Mouse (Mus musculus) gastrocnemius, postnatal 25 days (tissue): Measurements from ENCODE around the gene Cog1. TPM values are rescaled to one million over a fixed set of nuclear protein-coding genes. Genes with fewer than 3 reads are reported as not detected.
A peak's percentile ranks its signal among the peaks of the same experiment; 100 is the strongest.

Experiments
- DNase-seq: peaks from one replicate; pipeline ENCODE4 v3.0.0; 2022
- total RNA-seq, 2 experiments: library from RNA; stranded (reverse); gene quantifications; 1 replicate in 1 of 2; 2 replicates in 1 of 2; pipeline ENCODE4 v1.2.3; 2021

The Cog1 gene
- total RNA-seq, 2 experiments from 2014 or later: 18.6 to 20.2 TPM

DNA sequence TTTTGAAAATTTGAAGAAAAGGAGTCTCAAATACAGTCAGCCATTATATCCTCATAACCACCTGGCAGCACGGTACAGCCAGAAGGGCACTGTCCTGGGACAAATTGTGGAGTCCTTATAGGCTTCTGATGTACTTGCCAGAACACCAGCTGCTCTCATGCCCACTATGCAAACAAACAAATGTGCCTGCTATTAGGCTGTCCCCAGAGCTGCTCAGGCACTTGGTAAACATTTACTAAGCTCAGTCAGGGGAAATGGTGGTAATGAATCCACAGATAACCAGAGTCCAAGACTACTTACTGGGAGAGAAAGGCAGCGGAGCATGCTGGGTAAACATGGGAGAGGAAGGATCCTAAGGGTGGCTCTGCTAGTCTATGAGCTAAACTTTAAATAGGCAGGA, 18.2 kb downstream of the Cog1 start:
- DNase-seq: no peak

DNA sequence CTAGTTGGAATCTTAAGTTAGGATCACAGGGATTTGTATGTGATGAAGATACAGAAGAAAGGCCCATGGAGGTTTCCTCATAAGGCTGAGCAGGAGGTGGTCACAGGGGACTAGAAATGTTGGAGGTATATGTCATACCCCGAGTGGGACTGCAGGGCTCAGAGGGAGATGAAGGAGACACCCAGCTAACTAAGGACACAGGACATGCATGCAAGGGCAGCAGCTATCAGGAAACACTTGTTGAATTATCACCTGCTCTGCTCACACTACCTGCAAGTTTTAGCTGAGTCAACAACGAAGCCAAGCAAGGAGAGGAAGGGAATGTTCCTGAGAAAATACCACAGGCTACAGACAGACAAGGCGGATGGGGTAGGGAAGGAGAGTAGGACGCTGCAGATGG, 18.7 kb downstream of the Cog1 start:
- DNase-seq: no peak

DNA sequence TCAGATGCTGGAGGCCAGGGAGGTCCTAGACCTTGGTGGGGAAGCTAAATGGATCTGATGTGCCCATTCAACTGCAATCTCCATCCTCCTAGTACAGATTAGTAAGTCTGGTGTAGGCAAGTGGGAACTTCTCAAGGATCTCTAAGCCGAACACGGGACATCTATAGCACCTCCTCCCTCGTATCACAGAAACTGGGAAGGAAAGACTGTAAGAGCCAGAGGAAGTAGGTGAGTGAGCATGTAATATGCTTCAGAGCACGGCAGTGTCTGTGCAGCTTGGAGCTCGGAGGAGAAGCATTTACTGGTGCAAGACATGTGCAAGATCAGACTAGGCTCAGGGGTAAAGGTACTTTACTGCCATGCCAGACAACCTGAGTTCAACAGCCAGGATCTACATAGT, 19.9 kb downstream of the Cog1 start:
- no peak for DNase-seq

DNA sequence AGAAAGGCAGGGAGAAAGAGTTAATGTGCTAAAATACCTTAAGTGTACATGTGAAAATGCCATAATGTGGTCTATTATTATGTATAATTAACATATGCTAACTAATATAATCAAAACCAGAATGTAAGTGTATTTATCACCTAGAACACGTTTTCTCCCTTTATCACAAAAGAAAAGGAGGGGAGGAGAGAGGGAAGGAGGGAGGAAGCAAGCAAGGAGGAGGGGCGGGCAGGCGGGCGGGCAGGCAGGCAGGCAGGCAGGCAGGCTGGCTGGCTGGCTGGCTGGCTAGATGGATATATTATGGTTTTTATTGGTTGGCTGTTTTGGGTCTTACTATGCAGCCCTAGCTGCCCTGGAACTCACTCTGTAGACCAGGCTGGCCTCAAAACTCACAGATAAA, 20.7 kb downstream of the Cog1 start:
- DNase-seq: no peak

DNA sequence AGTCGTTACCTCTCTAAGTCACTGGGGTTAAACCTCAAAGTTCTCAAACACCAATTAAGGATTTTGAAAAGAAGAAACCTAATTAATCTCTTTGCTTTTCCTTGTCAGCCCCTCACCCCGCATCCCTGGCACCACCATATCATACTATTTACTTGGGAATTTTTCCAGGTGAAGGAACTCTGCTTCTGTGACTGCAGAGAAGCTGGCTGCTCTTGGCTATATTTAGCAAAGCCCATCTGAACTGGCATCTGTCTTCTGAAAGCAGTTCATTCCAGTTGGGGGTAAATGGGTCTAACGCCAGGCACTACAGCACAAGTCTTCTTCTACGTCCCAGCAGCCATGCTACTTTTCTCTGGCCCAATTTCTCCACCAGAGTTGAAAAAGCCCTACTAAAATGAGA, 24.6 kb downstream of the Cog1 start:
- DNase-seq: no peak

DNA sequence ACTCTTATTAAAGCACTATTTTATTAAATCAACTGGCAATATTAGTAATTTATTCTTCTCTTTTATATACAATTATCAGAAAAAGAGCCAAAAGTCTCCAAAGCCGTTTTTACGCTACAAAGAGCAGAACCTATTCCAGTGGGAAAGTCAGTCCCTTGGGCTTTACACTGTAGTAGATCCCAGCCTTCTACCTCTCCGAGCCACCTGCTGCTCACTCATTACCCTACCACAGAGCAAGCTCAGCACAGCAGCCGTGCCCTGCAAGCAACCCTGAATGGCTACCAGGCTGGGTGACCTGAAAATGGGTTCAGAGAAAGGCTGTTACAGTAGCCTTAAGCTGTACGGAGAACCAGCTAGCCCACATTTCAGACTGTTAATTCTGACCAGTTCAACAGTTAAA, 25.6 kb downstream of the Cog1 start:
- no peak for DNase-seq

DNA sequence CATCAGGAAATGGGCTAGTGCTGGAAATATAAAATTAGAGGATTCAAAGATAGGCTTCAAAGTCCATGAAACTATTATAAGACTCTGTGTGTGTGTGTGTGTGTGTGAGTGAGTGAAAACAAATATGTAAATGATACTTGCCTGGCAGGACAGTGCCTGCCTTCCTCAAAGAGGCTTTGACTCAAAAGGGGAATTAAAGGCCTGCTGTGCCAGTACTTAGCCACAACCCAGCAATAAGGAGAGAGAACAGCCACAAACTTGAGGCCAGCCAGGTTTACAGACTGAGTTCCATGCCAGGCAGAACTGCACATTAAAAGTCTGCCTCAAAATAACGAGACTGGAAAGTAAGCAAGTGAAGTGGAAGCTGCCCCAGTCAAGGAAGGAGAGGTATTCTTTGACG, 27.9 kb downstream of the Cog1 start:
- DNase-seq: no peak

DNA sequence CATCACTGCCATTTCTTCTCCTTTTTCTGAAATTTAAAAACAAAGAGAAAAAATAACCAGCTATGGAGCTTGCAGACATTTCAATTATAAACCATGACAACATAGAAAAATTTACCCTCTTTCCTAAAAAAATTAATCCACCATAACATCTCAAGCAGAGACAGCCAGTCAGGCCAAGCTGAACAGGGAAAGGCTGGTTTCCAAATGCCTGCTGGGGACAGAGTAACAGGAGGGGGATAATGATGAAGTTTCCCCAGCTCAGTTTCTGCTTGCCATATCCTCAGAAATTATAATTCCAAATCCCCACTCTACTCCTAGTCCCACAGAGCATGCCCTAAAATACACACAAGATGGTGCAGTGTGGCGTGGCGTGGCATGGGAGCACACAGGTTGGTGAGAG, 28.4 kb downstream of the Cog1 start:
- DNase-seq: no peak

DNA sequence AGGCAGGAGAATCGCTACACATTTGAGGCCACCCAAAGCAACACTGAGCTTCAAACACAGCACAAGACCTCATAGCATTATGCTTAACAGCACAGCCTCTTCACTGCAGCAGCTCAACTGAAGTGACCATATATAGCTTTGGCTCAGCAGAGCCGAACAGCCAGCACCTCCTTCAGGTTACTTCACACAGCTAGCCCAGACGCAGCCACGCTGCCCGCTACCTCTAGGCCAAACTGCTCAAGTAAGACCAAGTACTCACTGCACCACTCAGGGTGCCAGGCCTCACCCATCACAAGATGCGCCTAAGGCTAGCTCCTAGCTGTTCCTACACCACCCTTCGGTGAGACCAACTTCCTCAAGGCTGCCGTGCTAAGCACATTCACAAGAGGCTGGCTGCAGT, 29.4 kb downstream of the Cog1 start:
- DNase-seq: peak; percentile 35

DNA sequence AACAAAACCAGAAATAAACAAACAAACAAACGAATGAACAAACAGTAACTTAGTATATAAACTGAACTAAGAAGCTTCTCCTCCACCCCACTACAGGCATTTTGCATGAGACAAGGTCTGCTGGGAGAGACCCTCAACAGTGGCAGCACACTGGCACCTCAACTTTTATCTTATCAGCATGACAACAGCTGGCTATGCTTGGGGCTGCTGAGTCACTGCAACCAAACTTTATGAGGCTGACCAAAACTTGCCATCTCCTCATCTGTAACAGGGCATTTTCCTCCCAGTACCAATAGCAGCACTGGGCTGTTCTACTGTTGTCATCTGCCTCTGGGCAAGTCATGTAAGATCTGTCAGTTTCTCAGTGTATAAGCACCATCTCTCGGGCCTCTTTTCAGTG, 32.0 kb downstream of the Cog1 start:
- no peak for DNase-seq

DNA sequence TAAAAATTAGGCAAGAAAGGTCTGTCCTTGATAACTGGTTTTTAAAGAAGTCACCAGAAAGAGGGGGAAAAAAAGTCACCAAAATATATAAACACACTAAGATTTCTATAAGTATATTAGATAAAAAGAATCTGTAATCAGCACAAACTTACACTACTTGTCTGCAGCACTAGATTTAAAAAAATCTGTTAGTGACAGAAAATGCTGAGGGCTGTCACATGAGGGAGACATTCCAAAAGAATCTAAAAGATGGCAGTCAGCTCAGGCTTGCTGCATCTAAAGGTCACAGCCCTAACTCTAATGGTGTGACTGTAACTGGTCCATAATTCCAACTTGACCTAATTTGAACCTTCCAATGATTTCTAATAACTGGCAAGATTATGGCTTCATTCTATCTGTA, 33.0 kb downstream of the Cog1 start:
- no peak for DNase-seq

DNA sequence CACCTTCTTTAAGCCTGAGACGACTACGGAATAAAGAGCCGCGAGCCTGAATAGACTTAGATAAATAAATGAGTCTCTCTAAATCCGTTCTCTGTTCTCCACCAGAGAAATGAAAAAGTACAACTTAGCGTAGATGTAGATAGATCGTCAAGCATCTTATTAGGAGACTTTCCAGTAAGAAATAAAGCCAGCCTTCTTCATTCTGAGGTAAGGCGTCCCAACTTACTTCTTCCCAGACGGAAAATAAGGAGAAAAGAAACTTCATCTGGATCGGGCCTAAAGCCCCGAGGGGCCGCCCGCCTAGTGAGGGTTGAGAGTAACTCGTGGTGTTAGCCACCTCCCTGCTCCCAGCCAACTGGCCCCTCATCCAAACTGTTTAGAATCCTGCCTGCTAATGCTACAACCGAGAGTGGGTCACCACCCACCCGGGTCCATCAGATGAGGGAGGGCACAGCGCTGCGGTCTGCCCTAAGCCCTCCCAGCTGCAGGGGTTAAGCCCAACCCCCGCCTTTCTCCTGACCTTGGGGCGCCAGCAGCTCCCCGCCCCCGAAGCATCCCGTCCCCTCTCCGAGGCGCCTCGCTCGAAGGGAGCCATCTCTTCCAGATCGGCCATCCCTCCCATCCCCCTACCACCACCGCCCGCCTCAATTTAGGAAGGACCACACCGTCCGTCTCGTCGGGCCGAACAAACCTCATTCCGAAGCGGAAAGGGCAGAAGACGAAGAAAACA, 34.1 kb downstream of the Cog1 start:
- DNase-seq: peak; percentile 40

DNA sequence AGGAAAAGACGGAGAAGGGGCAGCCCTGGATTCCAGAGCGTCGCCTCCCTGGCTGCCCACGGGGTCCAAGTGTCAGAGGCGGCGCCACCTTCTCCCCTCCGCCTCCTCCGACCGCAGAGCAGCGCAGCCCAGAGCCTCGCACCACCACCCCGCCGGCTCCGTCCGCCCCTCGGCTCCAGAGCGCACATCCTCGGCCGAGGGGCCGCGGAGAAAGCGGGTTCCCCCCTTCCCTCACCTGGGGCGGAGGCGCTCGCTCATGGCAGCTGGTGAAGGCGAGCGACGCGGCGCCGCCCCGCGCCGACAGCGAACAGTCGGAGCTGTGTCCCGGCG, 34.6 kb downstream of the Cog1 start:
- DNase-seq: no peak

DNA sequence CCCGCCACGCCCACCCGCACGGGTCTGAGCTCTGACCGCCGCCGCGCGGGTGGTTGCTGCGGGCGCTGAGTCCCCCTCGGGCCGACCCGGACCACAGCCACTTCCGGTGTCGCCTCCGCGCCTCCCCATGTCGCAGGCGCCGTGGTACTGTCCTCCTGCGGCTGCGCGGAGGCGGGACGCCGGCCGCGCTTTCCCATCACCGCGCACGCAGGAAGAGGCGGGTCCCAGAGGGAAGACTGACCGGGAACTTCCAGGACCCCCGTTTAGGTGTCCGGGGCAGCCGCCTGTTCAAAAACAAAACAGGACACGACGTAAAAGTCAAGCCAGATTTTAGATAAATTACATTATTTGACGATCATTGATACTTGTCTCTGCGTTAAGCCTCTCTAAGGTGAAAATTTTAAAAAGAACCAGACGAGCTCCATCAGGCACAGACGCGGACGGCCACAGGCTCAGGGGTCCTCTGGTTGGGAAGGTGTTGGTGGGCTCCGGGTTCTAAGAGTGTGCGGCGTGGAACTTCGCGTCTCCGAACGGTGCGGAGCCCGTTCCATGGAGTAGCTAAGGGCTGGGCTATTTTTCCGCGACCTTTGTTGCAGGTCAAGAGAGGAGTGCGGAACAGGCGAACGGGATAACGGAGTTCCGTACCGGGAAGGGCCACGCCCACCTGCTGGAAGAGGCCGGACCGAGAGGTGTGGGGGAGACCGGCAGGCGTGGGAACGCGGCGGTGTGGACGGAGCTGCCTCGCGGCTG, 35.2 kb downstream of the Cog1 start, which contains the start of the genes Fam104a and D11Wsu47e:
TSS of gene Fam104a (minus strand) at position 199 of the 750 bp plus-strand sequence.
TSS of gene D11Wsu47e (plus strand) at position 456 of the 750 bp plus-strand sequence.
- peak; percentile 95 for DNase-seq

DNA sequence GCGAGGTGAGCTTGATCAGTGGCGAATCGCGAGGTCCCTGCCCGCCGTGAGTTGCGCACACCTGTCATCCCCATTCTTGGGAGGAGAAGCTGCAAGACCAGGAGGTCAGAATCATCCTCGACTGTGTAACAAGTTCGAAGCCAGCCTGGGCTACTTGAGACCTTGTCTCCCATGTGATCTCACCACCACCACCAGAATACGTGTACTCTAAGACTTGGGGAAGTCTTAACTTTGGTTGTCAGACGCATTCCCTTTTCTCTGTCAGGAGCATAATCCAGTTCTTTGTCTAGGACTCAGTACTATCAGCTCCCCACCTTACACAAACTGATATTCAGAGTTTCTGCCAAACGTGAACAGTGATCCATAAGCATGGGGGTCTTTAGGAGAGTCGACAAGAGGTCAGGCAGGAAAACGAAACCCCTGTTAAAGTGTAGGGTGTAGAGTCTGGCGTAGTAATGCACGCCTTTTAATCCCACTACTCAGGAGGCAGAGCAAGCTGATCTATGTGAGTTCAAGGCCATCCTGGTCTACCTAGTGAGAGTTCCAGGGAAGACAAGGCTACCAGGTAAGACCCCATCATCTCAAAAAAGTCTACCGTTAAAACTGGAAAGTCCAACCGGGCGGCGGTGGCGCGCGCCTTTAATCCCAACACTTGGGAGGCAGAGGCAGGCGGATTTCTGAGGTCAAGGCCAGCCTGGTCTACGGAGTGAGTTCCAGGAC, 35.9 kb downstream of the Cog1 start:
- DNase-seq: no peak

DNA sequence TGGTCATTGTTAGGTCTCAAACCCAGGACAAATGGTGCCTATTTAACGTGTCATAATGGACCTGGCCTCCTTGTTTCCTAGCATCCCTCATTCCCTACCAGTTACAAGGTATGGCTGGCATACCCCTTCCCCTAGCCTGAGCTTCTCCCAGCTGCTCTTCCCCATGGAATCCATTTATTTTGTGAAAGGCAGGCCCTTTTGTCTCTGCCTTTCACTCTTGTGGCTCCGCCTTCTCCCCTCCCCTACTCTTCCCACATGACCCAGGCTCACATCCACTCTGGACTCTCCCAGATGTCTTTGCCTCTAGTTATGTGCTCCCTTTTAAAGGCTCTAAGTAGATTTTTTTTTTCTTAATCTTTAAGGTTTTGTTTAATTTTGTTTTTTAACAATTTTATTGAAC, 38.1 kb downstream of the Cog1 start:
- no peak for DNase-seq

DNA sequence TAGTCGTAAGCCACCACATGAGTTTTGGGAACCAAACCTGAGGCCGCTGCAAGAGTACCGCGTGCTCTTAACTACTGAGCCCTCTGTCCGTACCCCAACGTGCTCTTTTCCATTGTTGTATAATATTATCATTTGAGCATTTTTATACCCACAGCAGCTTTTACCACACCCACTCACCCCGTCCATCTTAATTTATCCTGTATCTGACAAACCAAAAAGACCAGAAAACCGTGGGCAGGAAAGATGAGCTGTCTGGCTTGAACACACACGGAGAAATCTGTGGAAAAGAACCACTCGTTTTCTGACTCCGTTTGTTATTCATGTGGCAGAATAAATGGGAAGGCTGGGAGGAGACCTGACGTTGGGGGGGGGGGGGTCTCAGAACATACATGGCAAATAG, 41.5 kb downstream of the Cog1 start:
- DNase-seq: no peak

DNA sequence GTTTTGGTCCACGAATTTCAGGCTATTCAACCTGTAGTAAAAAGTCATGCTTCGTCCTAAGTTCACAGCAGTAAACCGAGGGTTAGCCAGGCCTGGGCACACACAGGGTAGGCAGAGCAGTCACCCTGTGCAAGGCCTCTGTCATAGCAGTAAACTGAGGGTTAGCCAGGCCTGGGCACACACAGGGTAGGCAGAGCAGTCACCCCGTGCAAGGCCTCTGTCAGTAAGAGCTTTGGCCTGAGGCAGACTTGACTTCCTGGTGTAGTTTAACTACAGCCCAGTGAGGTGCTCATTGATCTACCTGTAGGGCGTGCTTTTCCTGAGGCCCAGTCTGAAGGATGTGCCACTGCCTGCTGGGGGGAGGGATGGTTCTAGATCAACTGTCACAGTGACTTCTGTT, 42.3 kb downstream of the Cog1 start:
- DNase-seq: no peak

DNA sequence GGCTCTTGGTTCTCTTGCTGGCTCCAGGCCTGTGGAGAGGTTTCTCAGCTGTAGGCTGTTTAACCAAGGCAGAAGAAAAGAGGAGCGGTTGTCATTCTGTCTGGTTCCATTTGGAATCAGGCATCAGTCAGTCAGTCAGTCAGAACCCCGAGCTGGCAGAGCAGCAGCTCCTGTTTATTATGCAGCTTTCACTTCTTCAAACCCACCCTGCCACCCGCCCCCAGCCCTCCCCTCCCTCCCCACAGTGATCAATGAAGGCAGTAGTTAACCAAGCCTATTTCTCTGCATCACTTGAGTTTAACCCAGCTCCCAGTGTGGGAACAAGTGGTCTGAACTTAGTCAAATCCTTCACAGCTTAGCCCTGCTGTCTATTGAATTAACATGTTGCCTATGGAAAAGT, 42.9 kb downstream of the Cog1 start:
- no peak for DNase-seq

DNA sequence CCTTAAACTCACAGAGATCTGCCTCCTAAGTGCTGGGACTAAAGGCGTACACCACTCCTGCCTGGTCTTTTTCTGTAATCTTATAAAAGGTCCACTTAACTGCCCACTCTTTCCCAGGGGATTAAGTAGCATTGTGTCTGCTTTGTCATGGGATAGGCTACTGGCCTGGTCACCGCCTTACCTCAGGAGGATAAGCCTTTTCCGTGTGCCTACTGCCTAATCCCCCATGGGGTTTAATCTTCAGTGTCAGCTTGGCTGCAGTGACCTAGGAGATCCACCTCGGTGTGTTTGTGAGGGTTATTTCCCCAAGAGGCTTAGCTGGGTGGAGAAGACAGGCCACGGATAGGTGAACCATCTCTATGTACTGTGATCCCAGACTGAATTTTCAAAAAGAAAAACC, 48.6 kb downstream of the Cog1 start:
- no peak for DNase-seq

DNA sequence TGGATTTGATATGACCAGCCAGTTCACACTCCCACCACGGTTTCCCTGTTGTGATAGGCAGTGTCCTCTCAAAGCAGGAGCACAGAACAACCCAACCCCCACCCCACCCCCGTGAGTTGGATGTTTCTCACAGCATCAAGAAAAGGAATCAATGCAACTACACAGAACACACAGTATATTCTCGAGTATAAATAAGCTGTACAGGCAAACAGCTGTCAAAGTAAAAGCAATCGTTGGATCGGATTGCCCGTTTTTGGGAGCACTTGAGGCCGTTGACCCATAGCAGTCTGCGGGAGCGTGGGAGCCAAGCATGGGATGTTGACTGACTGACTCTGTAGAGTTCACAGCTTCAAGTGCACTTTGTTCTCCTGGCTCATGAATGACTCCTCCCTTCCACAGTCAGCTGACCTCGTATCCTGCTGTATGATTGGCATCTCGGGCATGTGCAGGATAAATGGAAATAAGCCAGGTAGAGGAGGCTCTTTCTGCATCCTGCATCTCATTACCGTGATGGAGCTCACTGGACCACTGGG, 49.1 kb downstream of the Cog1 start:
- DNase-seq: no peak

DNA sequence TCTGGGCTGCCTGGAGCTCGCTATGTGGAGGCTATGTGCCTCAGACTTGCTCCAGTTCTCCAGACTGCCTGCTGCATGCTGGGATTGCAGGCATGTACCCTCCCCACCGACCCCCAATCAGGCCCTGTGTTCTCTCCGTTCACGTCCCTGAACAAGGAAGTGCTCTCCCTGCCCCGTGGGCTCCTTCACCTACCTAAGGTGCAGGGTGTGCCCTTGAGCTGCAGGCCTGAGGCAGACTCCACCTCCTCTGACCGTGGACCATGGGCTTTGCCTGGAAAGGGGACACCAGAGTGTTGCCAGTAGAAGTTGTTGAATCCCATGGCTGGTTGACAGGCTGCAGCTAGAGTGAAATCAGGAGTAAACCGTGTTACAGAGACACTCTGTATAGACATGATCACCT, 50.7 kb downstream of the Cog1 start:
- DNase-seq: no peak

DNA sequence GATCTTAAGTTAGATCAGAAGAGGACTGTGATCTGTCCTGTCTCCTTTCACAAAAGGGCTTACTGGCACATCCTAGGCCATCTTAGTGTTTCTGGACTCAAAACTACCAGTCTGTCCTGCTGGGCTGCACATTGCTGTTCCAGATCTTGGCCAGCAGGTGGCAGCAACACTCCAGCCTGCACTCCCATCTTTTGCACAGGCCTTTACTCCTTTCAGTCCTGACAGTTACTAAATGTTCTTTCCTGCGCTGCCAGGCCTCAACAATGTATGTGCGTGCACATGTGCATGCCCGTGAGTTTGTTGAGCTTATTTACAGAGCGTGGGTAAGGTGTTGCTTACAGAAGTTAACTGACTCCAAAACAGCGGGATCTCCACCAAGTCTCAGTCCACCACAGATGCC, 54.8 kb downstream of the Cog1 start:
- DNase-seq: no peak
